Mouse (Mus musculus) T-cell, adult 2 months (primary cell): Measurements from ENCODE around the gene Tmprss11b.
"Not testable (repeated sequence)": the region's sequence is repeated elsewhere in the genome, so short reads cannot be mapped to it uniquely, and the experiment has no call there.

Experiments
- DNase-seq: peaks from one replicate; pipeline ENCODE4 v3.0.0; 2022; ENCODE audit warnings: low spot score

The Tmprss11b gene

GRCm38 (mm10) chr5:86676262-86676661 is at the start of gene Tmprss11b:
Tmprss11b (minus strand) TSS chr5:86676362.
- DNase-seq: no peak

- DNase-seq: no peak
Measured at GRCm38 (mm10) chr5:86725021-86725420, 48.9 kb upstream of the Tmprss11b start.

DNA sequence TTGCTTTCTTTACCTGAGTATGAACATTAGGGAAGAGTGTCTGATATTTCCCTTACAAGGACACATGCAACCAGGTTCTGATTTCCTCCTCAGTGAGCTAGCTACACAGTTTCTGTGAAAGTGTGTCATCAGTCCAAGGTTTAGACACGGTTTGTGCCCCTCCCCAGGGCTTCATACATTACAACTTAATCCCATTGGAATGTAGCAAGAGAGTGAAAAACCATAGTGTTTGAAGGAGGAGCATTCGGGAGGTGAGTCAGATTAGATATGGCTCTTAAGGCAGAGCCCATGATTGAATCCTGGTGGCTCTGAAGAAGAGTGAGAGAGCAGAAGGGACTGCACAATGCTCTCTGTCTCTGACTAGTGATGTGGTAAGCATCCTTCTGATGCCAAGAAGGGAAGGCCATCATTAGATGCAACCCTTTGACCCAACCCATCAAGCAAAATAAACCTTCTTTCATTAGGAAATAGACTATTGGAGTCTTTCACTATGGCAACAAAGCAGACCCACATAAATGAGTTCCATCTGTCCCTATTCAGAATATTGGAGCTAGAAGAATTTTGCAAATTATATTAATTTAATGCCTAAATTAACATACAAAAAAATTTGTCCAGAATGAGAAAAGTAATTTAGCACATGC is 46.8 kb upstream of the Tmprss11b start:
- no peak for DNase-seq

DNA sequence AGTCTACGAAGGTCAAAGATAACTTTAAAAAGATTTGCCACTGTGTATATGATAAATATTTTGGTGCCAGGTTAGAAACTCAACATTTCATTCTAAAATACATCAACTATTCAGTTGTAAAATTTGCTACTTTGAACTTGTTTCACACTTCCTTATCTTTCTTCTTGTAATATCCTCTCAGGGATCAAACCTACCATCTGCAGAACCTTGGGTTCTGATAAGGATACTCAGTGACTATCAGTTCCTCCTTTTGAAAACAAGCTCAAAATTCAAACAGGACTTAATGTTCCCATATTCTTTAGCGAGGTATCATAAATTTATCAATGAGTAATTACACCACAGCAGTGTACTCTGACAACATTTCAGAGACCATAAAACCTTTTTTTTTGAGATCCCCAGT is 38.8 kb upstream of the Tmprss11b start:
- no peak for DNase-seq

DNA sequence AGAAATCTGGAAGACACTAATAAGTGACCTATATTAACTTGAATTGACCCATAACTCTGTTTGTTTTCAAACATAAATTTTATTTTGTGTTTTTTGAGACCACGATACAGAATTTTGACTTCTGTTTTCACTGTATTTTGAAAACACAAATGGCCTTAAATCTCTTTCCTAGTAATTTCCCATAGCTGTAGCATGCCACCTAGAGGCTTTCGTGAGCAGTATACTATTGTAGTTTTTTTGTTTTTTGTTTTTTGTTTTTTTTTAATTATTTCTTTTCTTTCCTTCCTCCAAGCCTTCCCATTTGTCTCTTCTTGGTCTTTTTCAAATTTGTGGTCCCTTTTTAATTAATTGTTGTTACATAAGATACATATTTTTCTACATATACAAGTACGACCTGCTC is 28.8 kb upstream of the Tmprss11b start:
- no peak for DNase-seq

DNA sequence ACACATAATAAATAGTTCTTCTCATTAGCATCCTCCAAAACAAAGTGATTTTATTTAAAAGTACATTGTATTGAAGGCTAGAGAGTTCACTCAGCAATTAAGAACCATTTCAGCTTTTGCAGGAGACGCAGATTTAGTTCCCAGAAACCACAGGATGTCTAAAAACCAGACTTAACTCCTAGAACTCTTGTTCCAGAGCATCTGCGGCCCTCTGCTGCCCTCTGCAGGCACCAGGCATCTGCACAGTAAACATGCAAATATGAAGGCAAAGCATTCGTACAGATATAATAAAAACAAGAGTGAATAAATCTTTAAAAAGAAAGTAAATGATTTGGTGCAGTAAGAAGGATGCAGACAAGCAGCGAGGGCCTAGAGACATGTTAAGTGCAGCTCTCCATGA is 8.5 kb upstream of the Tmprss11b start:
- no peak for DNase-seq

DNA sequence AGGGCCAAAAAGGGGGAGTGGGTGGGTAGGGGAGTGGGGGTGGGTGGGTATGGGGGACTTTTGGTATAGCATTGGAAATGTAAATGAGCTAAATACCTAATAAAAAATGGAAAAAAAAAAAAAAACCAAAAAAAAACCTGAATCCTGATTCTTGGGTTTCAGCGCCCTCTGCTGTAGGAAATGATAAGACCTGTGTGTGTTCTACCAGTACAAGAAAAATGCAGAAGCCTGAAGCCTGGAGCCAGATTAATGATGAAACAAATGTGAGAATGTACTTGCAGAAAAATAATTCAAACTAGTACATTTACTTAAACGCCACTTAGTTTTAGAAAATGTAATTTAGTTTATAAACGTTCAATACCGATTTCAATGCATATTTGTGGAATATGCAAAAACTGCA is 27.0 kb downstream of the Tmprss11b start:
- not testable (repeated sequence) for DNase-seq

GRCm38 (mm10) chr5:86640795-86641194 is 35.4 kb downstream of the Tmprss11b start:
- DNase-seq: no peak

DNA sequence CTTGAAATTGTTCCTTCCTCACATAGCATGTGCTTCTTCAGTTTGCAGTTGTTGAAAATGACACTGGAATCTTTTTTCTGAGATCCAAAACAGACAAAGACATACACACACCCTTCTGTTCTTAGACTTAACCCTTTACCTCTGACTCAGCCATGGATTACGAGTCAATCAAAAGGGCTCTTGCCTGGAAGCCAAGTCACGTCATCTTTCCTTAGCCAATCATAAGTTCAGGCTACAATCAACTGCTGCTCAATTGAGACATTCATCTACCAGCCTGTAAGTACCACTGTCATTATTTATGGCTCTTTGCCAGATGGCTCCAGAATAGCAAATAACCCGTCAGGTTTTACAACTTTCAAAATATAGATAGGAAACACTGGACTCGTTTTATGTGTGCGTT is 43.8 kb downstream of the Tmprss11b start, which contains the start of gene Tmprss11f:
TSS of gene Tmprss11f (minus strand) at position 101 of the 400 bp plus-strand sequence.
- no peak for DNase-seq

- DNase-seq: no peak
Measured at GRCm38 (mm10) chr5:86630700-86631099, 45.5 kb downstream of the Tmprss11b start.

- DNase-seq: no peak
Measured at GRCm38 (mm10) chr5:86621778-86622177, 54.4 kb downstream of the Tmprss11b start.
